Mouse (Mus musculus): Measurements from ENCODE around the gene Tob2. TPM values are rescaled to one million over a fixed set of nuclear protein-coding genes. Genes with fewer than 3 reads are reported as not detected.
A peak's percentile ranks its signal among the peaks of the same experiment; 100 is the strongest.

The Tob2 gene
- total and polyA plus RNA-seq, 3 experiments, result 76.1 to 102 (median 96.0) TPM

DNA sequence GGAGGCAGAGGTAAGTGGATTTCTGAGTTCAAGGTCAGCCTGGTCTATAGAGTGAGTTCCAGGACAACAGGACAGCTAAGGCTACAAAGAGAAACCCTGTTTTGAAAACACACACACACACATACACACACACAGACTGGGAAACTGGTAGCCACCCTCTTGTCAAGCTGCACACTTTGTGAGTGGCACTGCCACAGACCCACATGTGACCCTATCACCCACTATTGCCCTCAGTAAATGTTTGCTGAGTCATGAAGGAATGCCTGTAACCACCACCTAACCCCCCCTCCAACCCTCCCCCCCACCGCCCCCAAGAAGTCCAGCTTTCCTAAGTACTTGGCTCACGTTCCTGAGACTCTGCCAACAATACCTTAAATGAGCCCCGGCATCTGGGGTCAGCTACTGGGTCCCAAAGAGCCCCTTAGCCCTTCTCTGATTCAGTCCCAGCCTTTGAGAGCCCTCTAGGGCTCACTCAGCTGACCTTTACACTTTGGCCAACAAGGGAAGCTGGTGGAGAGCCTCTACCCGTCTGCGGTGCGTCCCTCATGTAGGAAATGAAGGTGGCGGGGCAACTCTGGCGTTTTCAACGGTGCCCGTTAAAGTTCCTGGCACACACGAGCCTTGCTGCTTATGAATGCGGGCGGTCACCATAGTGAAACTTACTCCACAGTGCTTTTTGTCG is 19.9 kb downstream of the Tob2 start:
- no peak for DNase-seq

DNA sequence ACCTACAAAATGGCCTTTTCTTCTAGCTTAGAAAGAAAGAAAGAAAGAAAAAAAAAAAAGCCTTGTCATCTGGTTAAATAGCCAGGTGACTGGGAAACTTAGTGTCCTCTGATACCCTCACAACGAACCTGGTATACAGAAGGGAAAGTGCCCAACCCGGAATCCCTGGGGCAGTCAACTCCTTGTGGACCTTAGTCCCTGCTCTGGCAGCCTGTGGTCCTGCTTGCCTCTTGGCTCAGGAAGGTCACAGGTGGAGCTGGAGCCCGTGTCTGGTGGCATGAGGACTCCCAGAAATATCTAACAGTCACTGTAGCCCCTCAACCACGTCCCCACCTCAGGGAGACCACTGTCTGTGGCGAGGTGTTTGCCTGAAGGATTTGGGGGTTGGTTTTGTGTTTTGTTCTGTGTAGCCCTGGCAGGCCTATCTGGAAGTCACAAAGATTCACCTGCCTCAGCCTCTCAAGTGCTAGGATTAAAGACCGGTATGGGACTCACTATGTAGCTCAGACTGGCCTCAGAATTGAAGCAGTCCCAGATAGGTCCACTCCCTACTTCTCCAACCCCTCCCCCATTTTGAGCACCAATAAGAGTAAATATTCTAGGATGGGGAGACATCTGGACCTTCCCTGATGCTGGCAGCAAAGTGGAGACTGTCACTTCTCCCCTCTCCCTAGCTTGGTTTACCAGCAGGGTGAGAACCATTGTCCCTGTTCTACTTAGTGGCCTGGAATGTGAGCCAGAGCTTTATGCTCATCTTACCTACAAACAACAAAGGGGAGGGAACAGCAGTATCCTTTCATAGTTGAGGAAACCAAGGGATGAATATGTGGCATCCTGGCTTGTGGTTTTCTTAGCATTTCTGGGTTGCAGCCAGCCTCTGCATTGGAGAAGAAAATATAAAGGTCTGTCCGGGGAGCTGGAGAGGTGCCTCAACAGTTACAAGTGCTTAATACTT is 21.4 kb downstream of the Tob2 start:
- no peak for DNase-seq

DNA sequence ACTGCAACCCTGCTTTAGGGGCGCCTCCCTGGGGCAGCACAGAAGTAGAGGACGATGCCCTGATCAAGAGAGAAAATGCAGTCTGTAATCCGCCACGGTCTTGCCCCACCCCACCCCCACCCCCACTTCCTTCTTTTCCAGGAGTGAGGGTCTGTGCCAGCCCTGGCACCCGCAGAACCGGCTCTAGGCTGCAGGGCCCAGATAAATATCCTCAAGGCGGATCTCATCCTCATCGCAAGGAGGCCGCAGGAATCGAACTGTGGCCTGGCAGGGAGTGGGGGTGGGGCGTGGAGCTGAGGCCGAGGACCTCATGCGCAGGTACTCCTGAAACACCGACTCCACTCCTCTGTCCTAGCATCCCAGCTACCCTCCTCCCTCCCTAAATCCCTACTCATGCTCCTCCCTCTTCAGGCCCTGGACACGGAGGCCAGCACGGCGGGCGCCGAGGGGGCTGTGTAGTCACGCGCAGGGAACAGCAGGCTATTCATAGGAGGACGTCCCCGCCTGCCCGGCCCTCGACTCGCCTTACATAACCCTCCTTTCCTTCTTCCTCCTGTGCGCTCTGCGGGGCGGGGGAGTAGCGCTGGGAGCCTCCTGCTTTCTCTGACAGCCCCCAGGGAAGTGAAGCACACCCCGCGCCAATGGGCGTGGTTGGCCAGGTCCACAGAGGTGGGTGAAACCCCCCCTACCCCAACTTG is 22.3 kb downstream of the Tob2 start:
- DNase-seq, result peak; percentile 86

DNA sequence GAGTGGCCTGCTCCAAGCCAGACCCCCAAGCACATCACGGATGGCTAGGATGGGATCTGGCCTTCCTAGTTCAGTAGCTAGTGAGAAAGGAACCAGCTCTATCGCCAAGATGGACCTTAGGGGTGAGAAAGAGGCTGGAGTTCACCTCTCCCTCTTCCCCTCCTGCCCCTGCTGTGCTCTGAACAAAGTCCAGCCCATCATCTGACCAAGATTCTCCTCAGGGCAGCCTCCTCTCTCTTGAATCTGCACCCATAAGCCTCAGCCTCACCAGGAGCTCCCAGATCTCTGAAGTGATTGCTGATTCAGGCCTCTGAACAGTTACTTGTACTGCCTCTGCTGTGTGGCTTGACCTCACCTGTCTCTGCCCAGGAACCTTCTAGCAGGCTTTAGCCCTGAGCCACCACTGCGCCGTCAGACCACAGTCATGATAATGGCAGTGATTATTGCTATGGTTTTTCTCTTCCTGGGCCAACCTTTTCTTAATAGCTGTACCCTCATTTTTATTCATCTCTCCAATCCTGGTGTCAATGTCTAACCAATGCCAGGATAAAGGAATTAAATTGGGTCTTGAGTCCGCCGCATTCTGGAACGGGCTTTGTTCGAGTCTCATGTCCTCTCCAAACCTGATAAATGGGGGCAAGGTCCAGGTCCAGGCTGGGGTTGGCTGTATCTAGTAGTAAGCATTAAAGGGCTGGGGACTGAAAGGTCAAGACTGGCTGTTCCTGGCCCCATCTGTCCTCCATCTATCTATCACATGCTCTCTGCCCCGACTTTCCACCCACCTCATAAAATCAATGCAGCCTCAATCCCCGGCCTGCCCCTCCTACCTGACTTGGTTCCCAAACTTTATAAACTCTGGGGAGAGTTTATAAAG is 23.4 kb downstream of the Tob2 start:
- no peak for DNase-seq

DNA sequence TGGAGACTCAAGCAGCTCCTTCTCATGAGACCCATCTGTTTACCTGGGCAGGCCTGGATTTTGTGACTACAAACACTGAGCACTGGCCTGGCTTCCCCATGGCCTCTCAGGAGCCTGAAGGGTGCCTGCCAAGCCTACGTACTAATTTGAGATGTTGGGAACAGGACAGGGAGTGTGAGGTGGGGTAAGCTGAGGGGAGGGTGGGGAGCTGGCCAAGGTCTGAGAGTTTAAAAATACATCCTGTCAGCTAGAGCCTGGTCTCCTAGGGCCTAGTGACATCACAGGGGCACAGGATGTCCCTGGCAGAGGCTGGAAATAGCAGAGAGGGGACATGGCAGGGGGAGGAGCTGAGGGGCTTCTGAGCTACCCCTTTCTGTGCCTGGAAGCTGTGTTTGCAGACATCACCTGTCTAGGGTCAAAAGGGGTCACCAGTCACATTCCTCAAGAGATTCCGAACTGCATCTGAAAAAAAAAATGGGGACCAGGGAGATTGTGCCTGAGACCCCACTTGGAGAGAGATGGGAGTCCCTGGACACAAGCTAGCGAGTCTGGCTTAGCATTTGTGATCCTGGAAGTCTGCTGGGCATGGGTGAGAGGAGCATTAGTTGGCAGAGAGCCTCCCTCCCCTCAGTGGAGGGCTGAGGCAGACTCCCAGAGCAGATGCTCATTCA is 24.3 kb downstream of the Tob2 start:
- no peak for DNase-seq

DNA sequence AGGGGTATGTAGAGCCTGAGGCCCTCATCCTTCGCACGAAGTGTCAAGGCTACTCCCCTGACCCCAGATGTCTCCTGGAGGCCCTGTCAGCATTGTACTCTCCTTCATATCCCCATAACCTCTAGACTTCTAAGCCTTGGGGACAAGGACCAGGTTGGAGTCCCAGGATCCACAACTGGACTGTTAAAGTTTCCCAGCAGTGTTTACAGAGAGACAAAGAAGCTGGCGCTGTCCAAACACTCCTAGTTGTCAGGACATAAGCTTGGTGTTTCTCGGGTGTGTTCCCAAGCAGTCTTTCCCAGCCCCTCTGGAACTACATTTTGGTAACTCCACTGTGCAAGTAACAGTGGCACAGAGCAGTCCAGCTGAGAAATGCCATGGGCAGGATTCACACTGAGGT is 25.1 kb downstream of the Tob2 start:
- no peak for DNase-seq

DNA sequence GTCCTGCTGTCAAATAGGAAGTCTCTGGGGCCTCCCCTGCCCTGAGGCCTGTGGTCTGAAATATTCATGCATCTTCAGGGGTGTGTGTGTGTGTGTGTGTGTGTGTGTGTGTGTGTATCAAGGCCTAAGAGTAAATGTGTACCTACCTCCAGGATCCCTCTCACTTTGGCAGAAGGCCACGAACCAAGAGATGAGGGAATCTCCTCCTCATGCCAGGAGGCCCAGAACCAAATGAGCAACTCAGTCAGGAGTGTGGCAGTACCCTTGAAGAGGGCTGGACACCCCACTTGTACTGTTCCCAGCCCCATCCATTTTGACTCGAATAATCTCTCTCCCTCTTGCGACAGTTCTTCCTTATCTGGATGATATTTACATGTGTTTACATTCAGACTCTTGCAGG is 26.4 kb downstream of the Tob2 start:
- no peak for DNase-seq

DNA sequence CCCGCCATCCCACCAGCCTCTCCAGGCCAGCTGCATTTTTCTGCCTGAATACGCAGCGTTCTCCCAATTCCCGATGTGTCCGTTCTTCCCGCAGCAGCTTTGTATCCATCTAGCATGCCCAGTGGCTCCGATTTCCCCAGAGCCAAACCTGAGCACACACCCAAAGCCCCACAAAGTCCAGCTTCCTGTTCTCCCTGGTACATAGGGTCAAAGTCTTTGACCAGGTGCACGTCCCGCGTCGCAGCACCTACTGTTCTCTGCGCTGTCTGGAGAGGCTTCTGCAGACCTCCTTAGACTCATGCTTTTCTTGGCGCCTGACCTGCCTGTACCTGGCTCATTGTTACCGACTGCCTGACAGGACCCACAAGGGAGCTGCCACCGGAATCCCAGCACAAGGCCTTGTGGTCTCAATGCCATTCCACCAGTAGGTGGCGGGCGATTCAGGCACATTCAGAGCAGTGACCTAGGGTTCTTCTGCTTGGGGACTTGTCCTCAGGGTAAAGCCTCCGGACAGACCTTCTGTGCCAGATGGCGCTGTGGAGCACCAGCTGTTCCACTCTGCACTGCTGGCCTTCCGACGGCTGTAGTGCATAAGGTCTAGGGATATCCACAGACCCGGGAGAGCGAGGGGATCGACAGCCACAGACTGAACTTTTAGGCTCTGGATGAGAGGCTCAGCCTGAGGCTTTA is 27.3 kb downstream of the Tob2 start:
- peak; percentile 94 for DNase-seq

DNA sequence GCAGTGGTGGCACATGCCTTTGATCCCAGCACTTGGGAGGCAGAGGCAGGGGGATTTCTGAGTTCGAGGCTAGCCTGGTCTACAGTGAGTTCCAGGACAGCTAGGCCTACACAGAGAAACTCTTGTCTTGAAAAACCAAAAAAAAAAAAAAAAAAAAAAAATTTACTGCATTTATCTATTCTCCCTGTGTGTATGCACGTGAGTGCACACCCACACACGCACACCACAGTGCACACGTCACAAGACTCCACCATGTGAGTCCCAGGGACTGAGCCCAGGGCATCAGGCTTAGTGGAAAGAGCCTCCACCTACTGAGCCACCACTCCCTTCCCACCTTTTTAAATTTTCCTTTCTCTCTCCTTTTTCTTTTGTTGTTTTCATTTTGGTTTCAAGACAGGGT is 28.1 kb downstream of the Tob2 start:
- DNase-seq, result no peak

DNA sequence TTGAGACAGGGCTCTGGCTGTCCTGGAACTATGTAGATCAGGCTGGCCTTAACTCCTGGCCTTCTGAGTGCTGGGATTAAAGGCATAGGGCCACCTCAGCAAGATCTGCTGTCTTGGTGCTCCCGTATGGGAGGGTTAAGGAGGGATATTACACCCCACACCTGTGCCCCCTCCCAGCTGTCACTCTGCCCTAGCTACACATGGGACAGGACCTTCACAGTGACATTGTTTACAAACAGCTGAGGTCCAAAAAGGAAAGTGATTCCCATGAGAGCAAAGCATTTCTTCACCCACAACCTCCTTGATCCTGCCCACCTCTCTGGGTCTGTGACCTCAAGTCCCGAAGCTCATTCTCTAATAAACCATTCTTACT is 29.4 kb downstream of the Tob2 start:
- no peak for DNase-seq

DNA sequence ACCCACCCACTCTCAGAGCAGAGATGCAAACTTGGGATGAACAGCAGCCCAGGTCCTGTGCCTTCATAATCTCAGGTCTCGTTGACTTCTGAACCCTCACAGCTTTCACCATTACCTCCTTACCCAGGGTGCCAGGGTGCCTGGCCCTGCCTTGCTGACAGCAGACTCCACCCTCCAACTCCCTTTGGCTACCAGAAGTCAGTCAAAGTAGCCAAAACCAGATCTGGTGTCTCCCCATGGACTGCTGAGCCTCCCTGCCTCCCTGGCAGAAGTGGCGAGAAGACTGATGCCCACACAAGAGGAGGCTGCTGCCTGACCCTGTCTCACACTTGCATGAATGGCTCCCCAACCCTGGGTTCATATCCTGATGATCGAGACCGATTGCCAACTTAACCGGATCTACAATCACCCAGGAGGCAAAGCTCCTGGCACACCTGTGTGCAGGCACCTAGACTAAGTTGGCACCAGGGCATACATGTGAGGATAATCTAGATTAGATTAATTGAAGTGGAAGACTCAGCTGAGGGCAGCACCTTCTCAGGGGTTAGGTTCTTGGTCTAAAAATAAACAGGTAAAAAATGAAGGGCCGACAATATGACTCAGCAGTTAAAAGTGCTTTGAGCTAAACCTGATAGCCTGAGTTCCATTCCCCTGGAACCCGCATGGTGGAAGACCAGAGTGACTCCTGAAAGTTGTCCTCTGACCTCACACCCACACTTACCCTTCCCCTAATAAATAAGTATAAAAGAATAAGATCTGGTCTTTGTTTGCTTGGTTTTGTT is 30.0 kb downstream of the Tob2 start:
- no peak for DNase-seq

DNA sequence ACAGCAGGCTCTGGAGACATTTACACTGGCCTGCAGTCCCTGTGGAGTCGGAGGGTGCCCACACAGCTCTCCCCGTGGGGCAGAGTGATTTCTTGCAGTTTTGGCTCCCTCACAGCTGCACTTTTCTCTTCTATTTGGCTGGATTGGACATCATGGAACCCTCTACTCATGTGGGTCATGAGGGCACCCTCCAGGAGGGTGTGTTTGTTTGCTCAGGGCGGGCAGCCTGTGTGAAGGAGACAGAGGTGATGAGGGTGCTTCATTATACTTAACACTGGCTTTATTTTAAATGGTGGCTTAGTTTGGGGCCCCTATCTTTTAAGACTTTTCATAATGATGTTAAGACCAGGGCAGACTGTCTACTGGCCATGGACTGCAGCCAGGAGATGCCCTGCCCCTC is 33.8 kb downstream of the Tob2 start:
- DNase-seq, result no peak

DNA sequence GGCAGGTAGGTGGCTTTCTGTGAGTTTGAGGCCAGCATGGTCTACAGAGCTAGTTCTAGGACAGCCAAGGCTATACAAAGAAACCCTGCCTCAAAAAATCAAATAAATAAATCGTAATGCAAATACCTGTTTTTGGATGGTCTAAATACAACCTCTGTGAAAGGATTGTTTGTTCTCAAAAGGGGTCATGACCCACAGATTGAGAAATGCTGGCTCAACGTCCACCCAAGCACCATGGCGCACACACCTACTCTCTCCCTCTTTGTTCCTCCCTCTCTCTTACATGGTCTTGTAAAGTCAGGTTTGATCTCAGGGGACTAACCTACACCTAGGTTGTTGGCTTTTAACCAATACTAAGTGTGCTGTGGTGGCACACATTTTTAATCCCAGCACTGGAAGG is 36.0 kb downstream of the Tob2 start:
- no peak for DNase-seq

DNA sequence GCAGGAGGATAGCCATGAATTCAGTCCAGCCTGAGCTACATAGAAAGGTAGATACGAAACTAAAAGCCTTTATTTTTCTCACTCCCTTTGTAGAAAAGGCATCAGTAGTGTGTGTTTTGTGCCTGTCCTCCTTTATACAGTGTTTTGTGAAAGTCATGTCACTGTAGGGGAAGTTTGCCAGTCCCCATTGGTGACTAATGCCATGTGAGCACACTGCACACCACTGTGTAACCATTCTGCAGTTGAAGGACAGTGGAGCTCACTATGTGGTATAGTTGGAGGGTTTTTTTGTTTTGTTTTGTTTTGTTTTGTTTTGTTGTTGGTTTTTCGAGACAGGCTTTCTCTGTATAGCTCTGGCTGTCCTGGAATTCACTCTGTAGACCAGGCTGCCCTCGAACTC is 40.2 kb downstream of the Tob2 start:
- DNase-seq, result peak; percentile 52

DNA sequence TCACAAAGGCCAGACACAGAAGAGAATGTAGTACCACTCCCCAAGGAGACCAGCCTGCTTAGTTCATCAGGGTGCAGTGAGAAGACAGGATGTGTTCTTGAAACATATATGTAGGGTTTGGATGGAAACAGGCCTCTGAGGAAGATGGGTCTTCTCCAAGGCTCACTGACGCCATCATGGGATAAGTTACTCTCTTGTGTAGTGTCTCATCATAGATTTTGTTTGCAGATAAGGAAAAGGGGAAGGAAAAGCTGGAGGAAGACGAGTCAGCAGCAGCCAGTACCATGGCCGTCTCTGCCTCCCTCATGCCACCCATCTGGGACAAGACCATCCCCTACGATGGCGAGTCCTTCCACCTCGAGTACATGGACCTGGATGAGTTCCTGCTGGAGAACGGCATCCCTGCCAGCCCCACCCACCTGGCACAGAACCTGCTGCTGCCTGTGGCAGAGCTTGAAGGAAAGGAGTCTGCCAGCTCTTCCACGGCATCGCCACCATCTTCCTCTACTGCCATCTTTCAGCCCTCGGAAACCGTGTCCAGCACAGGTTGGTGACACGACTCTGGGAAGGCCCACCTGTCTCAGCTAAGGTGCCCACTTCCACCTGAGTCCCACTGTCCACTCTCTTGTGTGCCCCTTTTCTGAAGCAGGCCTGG is 43.8 kb downstream of the Tob2 start:
- peak; percentile 31 for DNase-seq

DNA sequence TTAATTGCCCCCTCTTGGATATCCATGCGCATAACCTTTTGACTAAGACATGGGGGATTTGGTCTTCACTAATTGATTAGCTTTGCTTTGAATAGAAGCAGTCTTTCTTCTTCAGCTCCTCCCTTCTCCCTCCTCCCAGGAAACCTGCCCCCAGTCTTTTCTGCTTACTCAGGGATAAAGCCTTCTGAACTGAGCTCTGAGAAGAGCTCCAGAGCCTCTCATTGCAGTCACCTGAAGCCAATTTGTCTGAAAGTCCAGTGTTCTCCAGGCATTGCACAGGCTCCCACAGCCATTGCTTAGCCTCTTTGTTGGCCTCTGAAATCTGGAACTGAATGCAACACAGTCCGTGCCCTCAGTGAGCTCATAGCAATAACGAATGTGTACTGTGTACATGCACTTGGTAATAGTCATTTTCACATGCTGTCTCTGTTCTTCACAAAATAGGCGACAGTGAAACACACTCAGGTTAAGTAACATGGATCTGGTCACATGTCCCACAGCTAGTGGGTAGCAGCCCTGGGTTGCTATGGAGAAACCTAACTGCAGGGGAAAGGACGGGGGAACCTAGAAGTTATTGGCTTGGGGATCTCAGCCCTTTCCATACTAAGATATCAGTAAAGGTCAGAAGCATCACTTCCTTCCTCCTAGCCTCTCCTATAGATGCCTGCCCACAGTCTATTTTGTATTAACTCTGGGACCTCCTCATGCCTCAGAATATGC is 44.5 kb downstream of the Tob2 start:
- DNase-seq, result no peak

DNA sequence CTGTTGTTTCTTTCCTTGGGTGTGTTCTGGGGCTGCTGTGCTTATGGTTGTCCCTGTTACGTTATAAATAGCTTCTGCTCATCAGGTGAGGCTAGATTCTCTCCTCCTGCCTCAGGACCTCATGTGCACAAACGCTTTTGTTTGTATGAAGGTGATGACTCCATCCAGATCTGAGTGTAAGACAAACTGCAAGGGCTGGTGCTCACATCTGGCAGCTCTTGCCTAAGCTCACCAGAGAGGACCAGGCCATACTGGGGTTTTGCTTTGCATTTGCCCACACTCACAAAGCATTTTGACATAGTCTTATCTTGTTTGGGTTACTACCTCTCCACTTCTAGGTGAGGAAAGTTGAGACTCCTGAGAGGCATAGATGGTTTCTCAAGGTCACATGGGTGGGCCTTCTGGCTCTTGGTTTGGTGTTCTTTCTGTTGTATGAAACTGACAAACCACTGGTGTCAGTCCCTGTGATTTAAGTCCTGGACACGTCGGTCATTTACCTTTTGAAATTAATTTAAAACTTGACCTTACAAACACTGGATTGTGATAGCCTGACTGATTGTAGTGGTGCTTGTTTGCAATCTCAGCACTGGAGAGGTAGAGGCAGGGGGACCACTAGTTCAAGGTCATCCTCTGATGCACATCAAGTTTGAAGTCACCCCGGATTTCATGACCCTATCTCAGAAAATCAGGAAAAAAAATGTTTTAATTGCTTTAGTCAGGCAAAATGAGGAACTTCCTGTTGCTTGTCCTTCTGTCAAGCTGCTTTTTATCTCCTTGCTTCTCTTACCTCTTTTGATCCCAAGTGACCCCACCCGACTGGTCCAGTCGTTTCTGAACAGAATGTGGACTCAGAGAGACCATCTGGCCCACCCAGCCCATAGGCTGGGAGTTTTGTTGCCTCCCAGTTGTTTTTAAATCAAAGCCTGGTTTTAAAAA is 45.6 kb downstream of the Tob2 start:
- no peak for DNase-seq
